Mouse (Mus musculus): Measurements from ENCODE around the gene Actr1a. TPM values are rescaled to one million over a fixed set of nuclear protein-coding genes. Genes with fewer than 3 reads are reported as not detected.
A peak's percentile ranks its signal among the peaks of the same experiment; 100 is the strongest.

Gene Actr1a
- polyA plus RNA-seq, 1 experiment = 188 TPM

DNA sequence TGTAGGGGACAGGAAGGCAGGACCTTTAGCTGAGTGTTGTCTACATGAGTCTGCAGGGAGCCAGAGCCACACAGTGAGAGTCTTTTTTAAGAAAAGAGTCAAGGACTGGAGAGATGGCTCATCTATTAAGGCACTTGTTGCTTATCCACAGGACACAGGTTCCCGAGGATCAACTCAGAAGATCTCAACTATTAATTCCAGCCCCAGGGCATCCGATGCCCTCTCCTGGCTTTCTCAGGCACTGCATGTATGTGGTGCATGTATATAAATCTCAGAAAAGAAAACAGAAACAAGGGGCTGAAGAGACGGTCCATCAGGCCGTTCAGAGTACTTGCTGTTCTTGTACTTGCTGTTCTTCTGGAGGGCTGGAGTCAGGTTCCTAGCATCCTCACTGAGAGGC is 3.5 kb downstream of the Actr1a start:
- Histone ChIP-seq H3K4me1 (ENCODE audit: control insufficient read depth, insufficient read depth, low read length) (peaks cover 6% of the 10 kb centered on the region; the same call in 1 of the 2 replicates), H3K27ac (ENCODE audit: insufficient read depth, low read length) (no peak overlapping the region), H3K4me3 (ENCODE audit: insufficient read depth, low read length) (no peak overlapping the region)
- peak; percentile 57 for TF ChIP-seq CTCF (IDR thresholded peaks at IDR 0.05; ENCODE audit: extremely low read depth, insufficient read depth, low read length)
- no peak for TF ChIP-seq POLR2A (IDR thresholded peaks at IDR 0.05; ENCODE audit: extremely low read depth, insufficient read depth, low read length)

DNA sequence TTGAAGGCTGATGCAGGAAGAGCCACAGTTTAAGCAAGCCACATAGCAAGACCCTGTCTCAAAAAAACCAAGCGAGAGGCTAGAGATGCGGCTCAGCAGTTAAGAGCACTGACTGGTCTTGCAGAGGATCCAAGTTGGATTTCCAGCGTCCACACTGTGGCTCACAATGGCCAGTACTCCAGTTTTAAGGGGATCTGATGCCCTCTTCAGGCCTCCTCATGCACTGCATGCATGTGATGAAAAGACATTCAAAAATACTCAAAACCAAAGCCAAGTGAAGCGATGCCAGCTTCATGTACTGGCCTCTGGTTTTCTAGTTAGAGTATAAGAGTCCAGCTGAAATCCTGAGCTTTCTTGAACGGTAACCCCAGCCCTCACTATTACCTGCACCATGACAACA is 5.7 kb downstream of the Actr1a start:
- peaks cover 6% of the 10 kb centered on the region; the same call in 1 of the 2 replicates for H3K4me1 ChIP-seq (ENCODE audit: control insufficient read depth, insufficient read depth, low read length)
- TF ChIP-seq POLR2A (IDR thresholded peaks at IDR 0.05; ENCODE audit: extremely low read depth, insufficient read depth, low read length) (no peak), CTCF (IDR thresholded peaks at IDR 0.05; ENCODE audit: extremely low read depth, insufficient read depth, low read length) (peak; percentile 41; the same call in 1 of the 2 replicates)
- H3K27ac ChIP-seq (ENCODE audit: insufficient read depth, low read length) = no peak overlapping the region
- no peak overlapping the region for H3K4me3 ChIP-seq (ENCODE audit: insufficient read depth, low read length)

DNA sequence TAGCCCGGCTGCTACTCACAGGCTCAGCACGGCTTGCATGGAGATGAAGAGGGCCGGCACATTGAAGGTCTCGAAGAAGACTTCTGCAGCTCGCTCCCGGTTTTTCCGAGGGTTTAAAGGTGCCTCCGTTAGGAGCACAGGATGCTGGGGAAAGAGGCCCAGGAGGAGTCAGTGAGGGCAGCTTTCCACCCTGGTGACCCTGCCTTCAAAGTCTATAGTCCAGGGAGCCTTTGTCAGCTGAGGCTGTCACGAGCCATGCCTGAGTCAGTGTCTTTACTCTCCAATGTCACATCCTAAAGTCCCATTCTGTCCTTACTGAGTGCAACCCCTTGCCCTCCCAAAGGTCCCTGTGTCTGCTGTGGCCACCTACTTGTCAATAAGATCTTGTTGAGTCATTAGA is 13.3 kb downstream of the Actr1a start:
- no peaks in the 10 kb centered on the region for H3K4me1 ChIP-seq (ENCODE audit: control insufficient read depth, insufficient read depth, low read length)

DNA sequence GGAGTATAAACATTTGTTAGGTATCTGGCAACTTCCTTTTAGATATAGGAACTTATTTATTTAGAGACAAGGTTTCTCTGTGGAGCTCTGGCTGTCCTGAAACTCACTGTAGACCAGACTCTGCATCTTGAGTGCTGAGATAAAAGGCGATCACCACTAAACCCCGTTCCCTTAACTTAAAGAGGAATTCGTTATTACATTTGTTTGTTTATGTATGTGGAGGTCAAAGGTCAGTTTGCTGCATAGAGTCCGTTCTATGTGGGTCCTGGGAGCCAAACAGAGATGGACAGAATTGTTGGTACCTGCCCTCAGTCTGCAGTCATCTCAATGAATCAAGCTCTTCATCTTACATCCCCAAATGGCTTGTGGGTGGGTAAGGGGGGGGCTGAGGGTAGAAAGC is 19.7 kb downstream of the Actr1a start:
- TF ChIP-seq POLR2A (IDR thresholded peaks at IDR 0.05; ENCODE audit: extremely low read depth, insufficient read depth, low read length) (0 out of 2 replicates have a peak, but pooled peaks have one; percentile 7), CTCF (IDR thresholded peaks at IDR 0.05; ENCODE audit: extremely low read depth, insufficient read depth, low read length) (no peak)
- Histone ChIP-seq H3K27ac (ENCODE audit: insufficient read depth, low read length) (no peak overlapping the region), H3K4me3 (ENCODE audit: insufficient read depth, low read length) (no peak overlapping the region), H3K4me1 (ENCODE audit: control insufficient read depth, insufficient read depth, low read length) (peaks cover 2% of the 10 kb centered on the region; the same call in 1 of the 2 replicates)

More for the DNA sequence above, 13.3 kb downstream of the Actr1a start:
- no peak overlapping the region for H3K27ac ChIP-seq (ENCODE audit: insufficient read depth, low read length)
- H3K4me3 ChIP-seq (ENCODE audit: insufficient read depth, low read length) = no peak overlapping the region
- TF ChIP-seq CTCF (IDR thresholded peaks at IDR 0.05; ENCODE audit: extremely low read depth, insufficient read depth, low read length) (no peak), POLR2A (IDR thresholded peaks at IDR 0.05; ENCODE audit: extremely low read depth, insufficient read depth, low read length) (no peak)

DNA sequence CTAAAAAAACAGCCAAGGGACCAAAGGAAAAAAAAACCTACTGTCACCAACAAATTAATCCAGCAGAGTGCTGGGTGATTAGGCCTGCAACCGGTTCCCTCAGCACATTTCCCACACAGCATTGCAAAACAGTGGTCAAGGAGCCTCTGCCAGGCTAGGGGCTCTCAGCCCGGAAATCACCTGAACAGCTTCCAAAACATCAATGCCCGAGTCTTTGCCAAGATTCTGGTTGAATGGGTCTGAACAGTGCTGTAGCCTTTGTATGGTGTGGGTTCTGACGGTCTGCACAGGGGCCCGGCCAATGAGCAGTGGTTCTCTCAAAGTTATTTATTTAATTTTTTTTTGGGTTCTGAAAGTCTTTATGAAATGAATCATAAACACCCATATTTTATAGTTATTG is 20.1 kb downstream of the Actr1a start:
- Histone ChIP-seq H3K4me3 (ENCODE audit: insufficient read depth, low read length) (no peak overlapping the region), H3K27ac (ENCODE audit: insufficient read depth, low read length) (no peak overlapping the region), H3K4me1 (ENCODE audit: control insufficient read depth, insufficient read depth, low read length) (peaks cover 2% of the 10 kb centered on the region; the same call in 1 of the 2 replicates)
- TF ChIP-seq POLR2A (IDR thresholded peaks at IDR 0.05; ENCODE audit: extremely low read depth, insufficient read depth, low read length) (no peak), CTCF (IDR thresholded peaks at IDR 0.05; ENCODE audit: extremely low read depth, insufficient read depth, low read length) (no peak)

DNA sequence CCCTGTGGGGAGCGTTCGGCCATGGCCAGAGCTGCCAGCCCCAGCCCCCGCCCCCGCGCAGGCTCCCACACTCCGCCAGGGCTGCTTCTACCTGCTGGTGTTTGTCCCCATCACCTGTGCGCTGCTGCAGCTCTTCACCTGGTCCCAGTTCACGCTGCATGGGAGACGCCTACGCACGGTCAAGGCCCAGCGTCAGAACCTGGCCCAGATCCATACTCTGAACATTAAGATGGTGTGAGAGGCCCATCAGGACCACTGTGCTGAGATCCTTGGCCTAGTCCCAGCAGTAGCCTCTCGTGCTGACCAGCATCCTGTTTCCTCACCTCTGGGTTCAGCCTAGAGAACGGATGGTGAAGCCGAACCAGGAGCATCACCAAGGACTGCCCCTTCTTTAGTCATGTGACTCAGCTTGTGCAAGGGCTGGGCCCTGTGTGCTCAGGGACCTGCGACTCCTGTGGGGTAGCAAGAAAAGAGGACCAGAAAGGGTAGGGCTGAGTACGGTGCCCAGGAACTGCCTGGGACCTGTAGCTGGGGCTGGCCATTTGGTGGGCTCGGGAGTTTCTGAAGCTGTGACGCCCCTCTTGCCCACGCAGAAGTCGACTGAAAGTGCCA is 21.0 kb downstream of the Actr1a start:
- Histone ChIP-seq H3K4me1 (ENCODE audit: control insufficient read depth, insufficient read depth, low read length) (peaks cover 2% of the 10 kb centered on the region; the same call in 1 of the 2 replicates), H3K27ac (ENCODE audit: insufficient read depth, low read length) (no peak overlapping the region), H3K4me3 (ENCODE audit: insufficient read depth, low read length) (no peak overlapping the region)
- TF ChIP-seq POLR2A (IDR thresholded peaks at IDR 0.05; ENCODE audit: extremely low read depth, insufficient read depth, low read length) = no peak
- no peak for TF ChIP-seq CTCF (IDR thresholded peaks at IDR 0.05; ENCODE audit: extremely low read depth, insufficient read depth, low read length)

DNA sequence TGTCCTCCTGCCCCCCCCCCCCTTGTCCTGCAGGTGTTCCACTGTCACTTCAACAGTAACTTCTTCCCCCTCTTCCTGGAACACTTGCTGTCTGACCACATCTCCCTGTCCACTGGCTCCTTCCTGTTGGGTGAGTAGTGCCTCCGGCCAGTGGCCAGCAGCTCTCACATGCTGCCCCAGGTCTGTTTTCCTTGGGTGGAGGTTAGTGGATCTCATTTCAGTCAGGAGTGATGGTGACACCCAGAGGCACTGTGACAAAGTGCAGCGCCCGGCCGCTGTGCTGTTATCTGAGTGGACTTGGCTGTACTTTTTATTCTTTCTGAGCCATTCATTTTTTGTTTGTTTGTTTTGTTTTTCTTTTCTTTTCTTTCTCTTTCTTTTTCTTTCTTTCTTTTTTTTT is 26.3 kb downstream of the Actr1a start:
- TF ChIP-seq CTCF (IDR thresholded peaks at IDR 0.05; ENCODE audit: extremely low read depth, insufficient read depth, low read length) (peak; percentile 65), POLR2A (IDR thresholded peaks at IDR 0.05; ENCODE audit: extremely low read depth, insufficient read depth, low read length) (no peak)
- Histone ChIP-seq H3K27ac (ENCODE audit: insufficient read depth, low read length) (no peak overlapping the region), H3K4me3 (ENCODE audit: insufficient read depth, low read length) (no peak overlapping the region), H3K4me1 (ENCODE audit: control insufficient read depth, insufficient read depth, low read length) (peaks cover 1% of the 10 kb centered on the region; the same call in 1 of the 2 replicates)

DNA sequence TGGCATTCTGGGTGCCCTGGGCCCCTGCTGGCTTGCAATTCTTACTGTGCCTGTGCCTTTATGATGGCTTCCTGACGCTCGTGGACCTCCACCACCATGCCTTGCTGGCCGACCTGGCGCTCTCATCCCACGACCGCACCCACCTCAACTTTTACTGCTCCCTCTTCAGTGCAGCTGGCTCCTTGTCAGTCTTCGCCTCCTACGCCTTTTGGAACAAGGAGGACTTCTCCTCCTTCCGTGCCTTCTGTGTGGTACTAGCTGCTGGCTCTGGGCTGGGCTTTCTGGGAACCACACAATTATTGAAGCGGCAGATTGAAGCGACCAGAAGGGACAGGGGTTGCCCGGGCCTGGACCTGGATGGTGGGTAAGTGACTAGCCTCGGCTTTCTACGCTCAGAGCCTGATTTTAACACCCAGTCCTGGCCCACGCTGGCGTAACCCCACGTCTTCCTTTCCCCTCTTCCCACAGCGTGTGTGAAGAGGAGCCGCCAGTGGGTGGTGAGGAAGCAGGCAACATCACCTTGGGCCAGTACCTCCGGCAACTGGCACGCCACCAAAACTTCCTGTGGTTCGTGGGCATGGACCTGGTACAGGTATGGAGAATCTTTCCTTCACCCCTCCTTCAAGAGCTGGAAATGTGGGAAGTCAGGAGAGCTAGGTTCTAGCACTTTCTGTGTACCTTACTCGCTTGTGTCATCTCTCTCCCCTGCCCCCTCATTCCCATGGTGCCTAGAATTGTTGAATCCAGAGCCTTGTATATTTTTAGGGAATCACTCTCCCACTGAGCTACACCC is 27.6 kb downstream of the Actr1a start:
- no peak for TF ChIP-seq POLR2A (IDR thresholded peaks at IDR 0.05; ENCODE audit: extremely low read depth, insufficient read depth, low read length)
- no peak for TF ChIP-seq CTCF (IDR thresholded peaks at IDR 0.05; ENCODE audit: extremely low read depth, insufficient read depth, low read length)
- H3K4me1 ChIP-seq (ENCODE audit: control insufficient read depth, insufficient read depth, low read length) = peaks cover 1% of the 10 kb centered on the region; the same call in 1 of the 2 replicates
- peak overlapping the region; percentile 62 for H3K27ac ChIP-seq (ENCODE audit: insufficient read depth, low read length)
- no peak overlapping the region for H3K4me3 ChIP-seq (ENCODE audit: insufficient read depth, low read length)

DNA sequence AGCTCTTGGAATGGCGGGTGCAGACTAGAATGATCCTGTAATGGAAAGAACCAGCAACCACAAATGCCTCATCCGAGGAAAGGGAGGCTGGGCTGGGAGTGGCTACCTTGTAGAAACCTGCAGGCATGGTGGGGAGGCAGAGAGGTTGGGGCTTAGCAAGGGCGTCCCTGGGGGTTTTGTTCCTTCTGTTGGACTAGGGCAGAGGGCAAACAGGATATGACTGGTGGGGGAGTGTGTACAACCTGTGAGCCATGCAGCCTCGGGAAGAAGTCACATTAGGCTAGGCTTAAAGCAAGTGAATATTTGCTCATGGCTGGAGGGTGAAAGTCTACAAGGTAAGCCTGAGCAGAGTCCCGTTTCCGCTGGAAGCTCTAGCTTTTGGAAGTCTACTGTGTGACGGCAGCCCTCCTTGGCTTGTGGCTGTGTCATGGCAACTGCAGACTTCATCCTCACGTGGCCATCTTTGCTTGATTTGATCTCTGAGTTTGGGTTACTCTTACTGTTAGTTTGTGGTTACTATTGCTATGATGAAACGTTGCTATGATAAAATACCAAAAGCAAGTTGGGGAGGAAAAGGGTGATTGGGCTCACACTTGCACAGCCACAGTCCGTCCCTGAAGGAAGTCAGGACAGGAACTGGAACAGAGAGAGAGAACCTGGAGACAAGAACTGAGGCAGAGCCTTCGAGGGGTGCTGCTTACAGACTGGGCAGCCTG is 32.1 kb downstream of the Actr1a start:
- Histone ChIP-seq H3K4me1 (ENCODE audit: control insufficient read depth, insufficient read depth, low read length) (no peaks in the 10 kb centered on the region), H3K4me3 (ENCODE audit: insufficient read depth, low read length) (no peak overlapping the region), H3K27ac (ENCODE audit: insufficient read depth, low read length) (no peak overlapping the region)
- TF ChIP-seq CTCF (IDR thresholded peaks at IDR 0.05; ENCODE audit: extremely low read depth, insufficient read depth, low read length) (no peak), POLR2A (IDR thresholded peaks at IDR 0.05; ENCODE audit: extremely low read depth, insufficient read depth, low read length) (no peak)
